Mouse (Mus musculus) liver, embryonic 16.5 days (tissue): Measurements from ENCODE around the gene Ano6. TPM values are rescaled to one million over a fixed set of nuclear protein-coding genes. Genes with fewer than 3 reads are reported as not detected.

Source experiments
- ATAC-seq: fragments of 200-750 bp; cut with Nextera tagmentation; 2 replicates; pipeline ENCODE4 v1.8.0; 2017; ENCODE audit warnings: low read depth, mild to moderate bottlenecking, moderate number of reproducible peaks, moderate library complexity
- H3K27ac ChIP-seq: fragments of 300-500 bp; sonication (generic); 2 replicates; pipeline ENCODE4 v1.5.1; 2014; ENCODE audit warnings: mild to moderate bottlenecking, low read length
- H3K27me3 ChIP-seq: fragments of 300-500 bp; sonication (generic); 2 replicates; pipeline ENCODE4 v1.6.1; 2014; ENCODE audit warnings: low read depth, low read length, mixed read lengths; ENCODE audit not compliant: control insufficient read depth, insufficient read depth
- H3K36me3 ChIP-seq: fragments of 300-500 bp; sonication (generic); 2 replicates; pipeline ENCODE4 v1.6.1; 2014; ENCODE audit warnings: mild to moderate bottlenecking; ENCODE audit not compliant: control insufficient read depth, insufficient read depth
- H3K4me1 ChIP-seq: fragments of 300-500 bp; sonication (generic); 2 replicates; pipeline ENCODE4 v1.6.1; 2014; ENCODE audit warnings: low read depth, low read length, mixed read lengths; ENCODE audit not compliant: control insufficient read depth
- H3K4me2 ChIP-seq: fragments of 300-500 bp; sonication (generic); 2 replicates; pipeline ENCODE4 v1.6.1; 2014; ENCODE audit warnings: low read depth, low read length, mixed read lengths
- H3K4me3 ChIP-seq: fragments of 300-500 bp; sonication (generic); 2 replicates; pipeline ENCODE4 v1.5.1; 2014; ENCODE audit warnings: low read depth, mild to moderate bottlenecking, low read length
- H3K9ac ChIP-seq: fragments of 300-500 bp; sonication (generic); 2 replicates; pipeline ENCODE4 v1.6.1; 2014; ENCODE audit warnings: low read depth, low read length
- H3K9me3 ChIP-seq: fragments of 300-500 bp; sonication (generic); replicated peaks from 2 replicates; pipeline ENCODE4 v1.6.1; 2016; ENCODE audit warnings: low read length; ENCODE audit not compliant: control insufficient read depth
- WGBS: fragments of 180-500 bp; shearing (Covaris S2); extraction: QIAGEN DNeasy Blood & Tissue Kit; methylation state at CpG from one replicate; pipeline ENCODE4 v1.1.7; 2014; ENCODE audit not compliant: insufficient replicate concordance; 5-methylcytosine and 5-hydroxymethylcytosine counted together
- polyA plus RNA-seq: library from polyadenylated mRNA; unstranded; fragments of >200 nt; fragmentation: Nextera tagmentation; extraction: Ambion mirVana; gene quantifications from 2 replicates; pipeline ENCODE4 v1.2.1, GENCODE M21; 2015

The Ano6 gene
- 9.2 and 10.5 TPM in 2 replicates for polyA plus RNA-seq

GRCm38 (mm10) chr15:95790529-95791071 lies at the start of gene Ano6:
Gene Ano6 (plus strand): TSS chr15:95790843.
- Histone ChIP-seq H3K4me2 (peak within 1 kb of the TSS; percentile 70), H3K9ac (peak within 1 kb of the TSS; percentile 67), H3K27me3 (peaks cover 18% of the 10 kb centered on the region), H3K9me3 (no peaks in the 10 kb centered on the region), H3K36me3 (no peaks in the 10 kb centered on the region), H3K4me3 (peak within 1 kb of the TSS; percentile 66), H3K27ac (peak within 1 kb of the TSS; percentile 60), H3K4me1 (peaks cover 21% of the 10 kb centered on the region)
- ATAC-seq, result peak; percentile 93
- 0% methylated on average over 50 of the region's 51 CpGs for WGBS

DNA sequence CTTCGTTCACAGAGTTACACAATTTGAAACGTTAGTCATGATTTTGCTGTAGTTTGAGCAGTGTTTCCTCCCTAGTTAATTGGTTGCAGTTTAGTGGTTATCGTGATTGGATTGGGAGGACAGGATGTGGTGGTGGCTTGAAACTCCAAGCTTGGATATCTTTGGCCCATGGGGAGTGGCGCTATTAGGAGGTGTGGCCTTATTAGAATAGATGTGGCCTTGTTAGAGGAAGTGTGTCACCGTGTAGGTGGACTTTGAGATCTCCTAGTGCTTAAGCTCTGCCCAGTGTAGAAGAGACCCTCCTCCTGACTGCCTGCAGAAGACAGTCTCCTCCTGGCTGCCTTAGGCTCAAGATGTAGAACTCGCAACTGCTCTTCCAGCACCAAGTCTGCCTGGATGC lies 47.7 kb upstream of the Ano6 start:
- 55% methylated on average over 6 of the region's 6 CpGs for WGBS
- no peak overlapping the region for H3K4me3 ChIP-seq
- H3K9ac ChIP-seq, result no peak overlapping the region
- H3K9me3 ChIP-seq, result no peaks in the 10 kb centered on the region
- no peaks in the 10 kb centered on the region for H3K36me3 ChIP-seq
- H3K4me2 ChIP-seq, result no peak overlapping the region
- H3K4me1 ChIP-seq, result no peaks in the 10 kb centered on the region
- no peak for ATAC-seq
- no peak overlapping the region for H3K27ac ChIP-seq
- H3K27me3 ChIP-seq, result no peaks in the 10 kb centered on the region

DNA sequence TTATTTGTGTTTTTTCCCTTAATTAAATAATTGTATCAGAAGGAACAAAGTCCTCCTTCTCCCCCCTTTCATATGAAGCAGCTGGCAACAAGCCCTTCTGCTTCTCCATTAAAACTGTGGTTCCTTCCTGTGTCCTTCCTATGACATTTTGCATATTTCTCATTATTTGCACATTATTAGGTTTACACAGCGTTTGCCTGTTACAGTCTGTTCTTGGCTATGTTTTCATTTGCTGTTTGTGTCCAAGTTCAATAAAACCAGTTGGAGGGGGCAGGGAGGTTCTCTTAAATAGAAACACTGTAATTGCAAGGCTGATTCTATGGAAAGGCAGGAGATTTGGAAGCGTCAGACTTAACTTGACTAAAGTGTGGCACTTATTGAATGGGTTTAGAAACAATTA lies 46.8 kb upstream of the Ano6 start:
- H3K27ac ChIP-seq, result no peak overlapping the region
- H3K4me3 ChIP-seq, result no peak overlapping the region
- H3K27me3 ChIP-seq, result no peaks in the 10 kb centered on the region
- no peaks in the 10 kb centered on the region for H3K4me1 ChIP-seq
- WGBS, result 49% methylated on average over 2 of the region's 2 CpGs
- H3K4me2 ChIP-seq, result no peak overlapping the region
- no peaks in the 10 kb centered on the region for H3K9me3 ChIP-seq
- H3K9ac ChIP-seq, result no peak overlapping the region
- no peak for ATAC-seq
- no peaks in the 10 kb centered on the region for H3K36me3 ChIP-seq

DNA sequence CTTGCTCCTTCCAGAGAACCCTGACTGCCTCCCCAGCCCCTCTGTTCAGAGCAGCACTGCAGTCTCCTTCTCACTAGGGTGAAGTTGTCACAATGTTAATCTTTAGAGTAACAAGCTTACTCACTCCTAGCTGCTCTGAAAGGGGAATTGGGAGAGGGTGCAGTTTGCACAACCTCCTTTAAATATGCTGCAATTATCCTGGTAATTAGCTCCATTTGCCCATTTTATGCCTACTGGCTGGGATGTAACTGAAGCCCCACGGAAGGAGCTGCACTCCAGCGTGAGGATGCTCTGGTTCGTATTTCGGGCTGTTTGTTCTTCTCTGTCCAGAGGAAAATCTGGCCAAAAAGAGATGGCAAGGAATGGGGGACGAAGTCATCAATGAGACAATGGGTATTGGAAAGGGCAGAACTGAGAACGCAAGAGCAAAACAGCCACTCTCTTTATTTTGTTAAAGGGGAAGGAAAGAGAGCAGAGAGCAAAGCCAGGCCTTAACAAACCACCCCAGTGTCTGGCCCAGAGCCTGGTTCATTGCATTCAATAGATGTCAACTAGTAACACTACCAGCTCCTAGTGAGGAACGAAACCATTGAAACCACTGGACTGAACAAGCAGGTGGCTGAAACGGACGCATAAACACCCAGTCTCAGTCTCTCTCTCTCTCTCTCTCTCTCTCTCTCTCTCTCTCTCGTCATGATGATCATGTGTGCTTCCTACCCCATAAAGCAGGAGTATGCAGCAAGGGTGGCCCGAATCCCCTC lies 45.1 kb upstream of the Ano6 start:
- Histone ChIP-seq H3K4me2 (no peak overlapping the region), H3K4me1 (no peaks in the 10 kb centered on the region), H3K4me3 (no peak overlapping the region), H3K36me3 (no peaks in the 10 kb centered on the region), H3K9me3 (no peaks in the 10 kb centered on the region), H3K27ac (no peak overlapping the region), H3K27me3 (no peaks in the 10 kb centered on the region), H3K9ac (no peak overlapping the region)
- 66% methylated on average over 11 of the region's 11 CpGs for WGBS
- no peak for ATAC-seq

DNA sequence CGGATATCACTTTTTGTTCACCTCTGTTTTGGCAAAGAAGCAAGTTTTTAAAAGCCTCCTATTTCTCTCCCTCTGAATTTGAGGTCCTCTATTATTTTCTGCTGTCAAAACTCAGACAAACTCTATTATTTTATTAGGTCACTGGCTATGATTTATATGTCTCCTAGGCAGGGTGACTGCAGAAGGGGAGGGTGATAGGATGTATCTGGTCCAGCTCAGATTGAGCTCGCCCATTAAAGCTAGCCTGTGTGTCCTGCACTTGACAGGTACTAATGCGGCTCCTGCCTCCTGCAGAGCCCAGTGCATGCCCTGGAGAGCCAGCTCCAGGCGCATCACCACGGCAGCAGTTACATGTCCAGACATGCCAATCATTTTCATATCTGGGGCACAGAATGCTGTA lies 44.1 kb upstream of the Ano6 start:
- H3K4me3 ChIP-seq, result no peak overlapping the region
- 60% methylated on average over 5 of the region's 5 CpGs for WGBS
- no peaks in the 10 kb centered on the region for H3K4me1 ChIP-seq
- H3K9ac ChIP-seq, result no peak overlapping the region
- H3K27ac ChIP-seq, result no peak overlapping the region
- H3K4me2 ChIP-seq, result no peak overlapping the region
- no peaks in the 10 kb centered on the region for H3K27me3 ChIP-seq
- no peaks in the 10 kb centered on the region for H3K36me3 ChIP-seq
- ATAC-seq, result no peak
- no peaks in the 10 kb centered on the region for H3K9me3 ChIP-seq

DNA sequence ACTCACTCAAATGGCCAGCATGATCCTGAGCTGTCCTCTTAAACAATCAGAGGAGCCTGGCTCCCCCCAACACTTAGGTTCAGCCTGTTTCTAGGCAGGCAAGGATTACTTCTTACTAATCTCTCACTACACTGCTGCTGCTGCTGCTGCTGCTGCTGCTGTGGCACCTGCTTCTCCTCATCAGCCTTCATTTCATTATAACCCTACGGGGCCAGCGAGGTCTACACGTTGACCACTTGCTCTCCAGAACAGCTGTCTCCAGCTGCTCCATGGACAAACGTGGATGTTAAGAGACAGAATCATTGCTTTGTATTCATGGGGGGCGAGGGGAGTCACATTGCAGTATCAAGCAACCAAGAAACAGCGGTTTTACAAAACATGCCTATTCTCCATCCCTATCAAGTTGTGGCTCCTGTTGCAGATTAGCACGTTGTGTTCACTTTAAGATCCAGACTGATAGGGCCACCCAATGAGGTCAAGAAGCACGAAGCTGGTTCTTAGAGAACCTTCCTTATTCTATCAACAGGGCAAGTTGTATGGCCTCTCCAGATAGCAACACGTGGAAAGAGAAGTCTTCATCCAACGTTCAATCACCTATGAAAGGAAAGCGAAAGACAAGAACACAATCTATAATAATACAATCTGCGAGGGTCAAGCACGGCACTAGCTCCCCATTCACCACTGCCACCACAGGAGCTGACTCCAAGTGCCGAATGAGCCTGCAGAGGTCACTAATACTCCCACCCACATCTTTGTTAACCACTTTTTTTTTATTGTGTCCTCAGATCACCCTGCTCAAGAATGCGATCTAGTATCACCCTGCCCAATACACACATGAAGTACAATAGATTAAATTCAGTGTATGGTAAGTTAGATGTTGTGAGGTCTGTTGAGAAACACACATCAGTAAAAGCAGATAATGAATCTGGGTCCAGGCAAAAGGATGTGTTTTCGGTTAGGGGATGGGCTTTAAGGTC lies 43.4 kb upstream of the Ano6 start:
- no peak for ATAC-seq
- Histone ChIP-seq H3K4me2 (no peak overlapping the region), H3K9me3 (no peaks in the 10 kb centered on the region), H3K27ac (no peak overlapping the region), H3K9ac (no peak overlapping the region), H3K4me1 (no peaks in the 10 kb centered on the region), H3K27me3 (no peaks in the 10 kb centered on the region), H3K4me3 (no peak overlapping the region), H3K36me3 (no peaks in the 10 kb centered on the region)
- WGBS, result 60% methylated on average over 16 of the region's 16 CpGs

- no peak overlapping the region for H3K9ac ChIP-seq
- H3K27me3 ChIP-seq, result no peaks in the 10 kb centered on the region
- ATAC-seq, result no peak
- H3K4me2 ChIP-seq, result no peak overlapping the region
- no peak overlapping the region for H3K27ac ChIP-seq
- no peak overlapping the region for H3K4me3 ChIP-seq
- WGBS, result 71% methylated on average over 5 of the region's 5 CpGs
- no peaks in the 10 kb centered on the region for H3K4me1 ChIP-seq
- no peaks in the 10 kb centered on the region for H3K36me3 ChIP-seq
- H3K9me3 ChIP-seq, result no peaks in the 10 kb centered on the region
Measured at GRCm38 (mm10) chr15:95749216-95749615, 41.4 kb upstream of the Ano6 start.

GRCm38 (mm10) chr15:95750038-95750437 lies 40.6 kb upstream of the Ano6 start:
- H3K9ac ChIP-seq, result no peak overlapping the region
- no peak for ATAC-seq
- H3K9me3 ChIP-seq, result no peaks in the 10 kb centered on the region
- no peak overlapping the region for H3K4me3 ChIP-seq
- no peak overlapping the region for H3K27ac ChIP-seq
- H3K4me2 ChIP-seq, result no peak overlapping the region
- no peaks in the 10 kb centered on the region for H3K36me3 ChIP-seq
- H3K27me3 ChIP-seq, result no peaks in the 10 kb centered on the region
- whole genome bisulfite sequencing, result 73% methylated on average over 21 of the region's 21 CpGs
- H3K4me1 ChIP-seq, result no peaks in the 10 kb centered on the region
